Mouse (Mus musculus) heart, embryonic 10.5 days (tissue): ENCODE results near the gene Foxe3. TPM values are rescaled to one million over a fixed set of nuclear protein-coding genes. Genes with fewer than 3 reads are reported as not detected.

Experiments used
- DNase-seq: peaks from one replicate; pipeline ENCODE4 v3.0.0-alpha.2; 2017; ENCODE audit warnings: low spot score
- H3K27ac ChIP-seq: fragments of 300-500 bp; sonication (generic); 2 replicates; pipeline ENCODE4 v1.5.1; 2016; ENCODE audit warnings: mild to moderate bottlenecking
- H3K27me3 ChIP-seq: fragments of 300-500 bp; sonication (generic); 2 replicates; pipeline ENCODE4 v1.6.1; 2016; ENCODE audit warnings: mild to moderate bottlenecking; ENCODE audit not compliant: poor library complexity, insufficient read depth, severe bottlenecking
- H3K36me3 ChIP-seq: fragments of 300-500 bp; sonication (generic); 2 replicates; pipeline ENCODE4 v1.6.1; 2016; ENCODE audit warnings: mild to moderate bottlenecking, moderate library complexity
- H3K4me1 ChIP-seq: fragments of 300-500 bp; sonication (generic); 2 replicates; pipeline ENCODE4 v1.6.1; 2016; ENCODE audit warnings: mild to moderate bottlenecking
- H3K4me3 ChIP-seq: fragments of 300-500 bp; sonication (generic); 2 replicates; pipeline ENCODE4 v1.5.1; 2016; ENCODE audit warnings: mild to moderate bottlenecking, moderate library complexity
- H3K9me3 ChIP-seq: fragments of 300-500 bp; sonication (generic); 2 replicates; pipeline ENCODE4 v1.6.1; 2016; ENCODE audit warnings: mild to moderate bottlenecking, moderate library complexity
- WGBS: fragments of 180-500 bp; shearing (Covaris S2); methylation state at CpG from one replicate; pipeline ENCODE4 v1.1.7; 2016; 5-methylcytosine and 5-hydroxymethylcytosine counted together
- polyA plus RNA-seq: library from polyadenylated mRNA; unstranded; fragments of >200 nt; fragmentation: Nextera tagmentation; extraction: Ambion mirVana; gene quantifications from 2 replicates; pipeline ENCODE4 v1.2.1, GENCODE M21; 2016

Gene Foxe3
- polyA plus RNA-seq, 1 experiment from 2014 or later, result not detected

- H3K4me1 ChIP-seq, result peaks cover 23% of the 10 kb centered on the region
- 5% methylated on average over 35 of the region's 35 CpGs for WGBS
- DNase-seq, result no peak
Measured at GRCm38 (mm10) chr4:114912705-114913593, 12.9 kb downstream of the Foxe3 start.

DNA sequence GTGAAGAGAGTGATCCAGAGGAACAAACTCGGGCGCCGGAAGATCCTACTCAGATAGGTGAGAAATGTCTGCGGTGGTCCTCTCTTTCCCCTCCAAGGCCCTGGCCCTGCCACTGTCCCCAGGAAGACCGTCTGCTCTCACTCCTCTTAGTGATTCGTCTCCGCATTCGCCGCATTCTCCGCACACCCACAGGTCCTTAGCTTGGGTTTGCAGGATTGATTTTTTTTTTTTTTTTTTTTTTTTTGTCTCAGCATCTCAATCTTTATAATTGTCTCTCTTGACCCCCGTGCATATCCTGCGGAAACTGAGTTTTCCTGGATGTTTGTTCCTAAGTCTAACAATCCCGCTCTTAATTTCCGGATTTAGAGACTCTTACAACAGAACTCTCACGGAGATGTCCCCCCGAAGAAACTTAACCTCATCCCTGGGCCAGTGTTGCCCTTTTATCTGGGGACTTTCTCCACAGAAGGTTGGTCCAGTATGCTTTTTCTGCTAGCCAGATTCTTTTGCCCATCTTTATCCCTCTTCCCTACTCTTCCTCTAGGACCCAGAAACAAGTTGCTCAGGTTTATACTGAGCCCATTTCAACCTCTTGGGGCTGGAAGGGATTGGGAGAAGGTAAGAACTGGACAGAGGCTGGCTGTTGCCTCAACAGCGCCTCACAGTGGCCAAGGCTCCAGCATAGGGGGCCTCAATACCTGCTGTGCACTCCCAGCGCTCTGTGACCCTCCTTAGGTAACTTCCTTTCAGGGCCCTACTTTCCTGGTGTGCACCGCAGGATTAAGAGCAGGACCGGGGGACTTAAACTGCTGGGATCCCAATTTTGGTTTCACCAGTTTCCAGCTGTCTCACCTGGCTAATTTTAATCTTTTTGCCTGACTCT lies 16.0 kb downstream of the Foxe3 start:
- Histone ChIP-seq H3K27me3 (peaks cover 99% of the 10 kb centered on the region), H3K4me1 (peaks cover 35% of the 10 kb centered on the region), H3K36me3 (no peaks in the 10 kb centered on the region), H3K27ac (peak overlapping the region; percentile 77; the same call in 1 of the 2 replicates), H3K9me3 (no peaks in the 10 kb centered on the region), H3K4me3 (peak overlapping the region; percentile 69)
- WGBS, result 2% methylated on average over 20 of the region's 20 CpGs
- no peak for DNase-seq

More at GRCm38 (mm10) chr4:114912705-114913593, 12.9 kb downstream of the Foxe3 start:
- H3K27ac ChIP-seq, result no peak overlapping the region
- H3K4me3 ChIP-seq, result peak overlapping the region; percentile 18; the same call in 1 of the 2 replicates
- peaks cover 96% of the 10 kb centered on the region for H3K27me3 ChIP-seq
- no peaks in the 10 kb centered on the region for H3K36me3 ChIP-seq
- no peaks in the 10 kb centered on the region for H3K9me3 ChIP-seq

DNA sequence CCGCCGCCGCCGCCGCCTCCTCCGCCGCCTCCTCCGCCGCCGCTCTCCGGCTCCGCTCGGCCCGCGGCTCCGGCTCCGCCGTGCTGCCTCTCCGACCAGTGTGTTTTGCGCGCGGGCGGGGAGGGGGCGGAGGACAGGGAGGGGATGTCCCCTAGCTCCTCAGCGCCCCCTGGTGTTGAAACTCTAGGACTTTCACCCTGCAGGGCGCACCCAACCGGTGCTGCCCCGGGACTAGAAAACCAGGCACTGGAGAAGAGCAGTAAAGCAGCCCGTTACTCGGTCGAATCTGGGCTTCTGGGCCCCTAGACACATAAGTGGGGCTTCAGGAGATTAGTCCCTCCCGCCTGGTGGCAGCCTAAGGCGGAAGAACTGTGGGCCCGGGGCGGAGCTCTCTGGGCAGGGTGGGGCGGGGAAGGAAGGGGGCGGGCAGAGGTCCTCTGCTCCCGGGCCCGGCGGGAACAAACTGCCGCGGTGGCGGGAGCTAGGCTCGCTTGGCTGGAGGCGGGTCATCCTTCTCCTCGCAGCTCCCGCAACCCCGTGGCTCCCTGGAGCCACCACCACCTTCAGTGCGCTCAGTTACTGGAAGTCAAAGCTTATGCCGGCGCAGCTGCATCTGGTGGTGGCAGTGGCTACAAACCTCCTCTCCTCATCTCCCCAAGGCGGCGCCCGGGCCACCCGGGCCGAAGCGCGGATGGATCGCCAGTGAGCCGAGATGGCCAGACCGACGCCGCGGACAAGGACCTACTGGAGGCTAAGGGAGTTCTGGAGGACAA lies 16.8 kb downstream of the Foxe3 start, which contains the start of gene Foxd2:
Gene Foxd2 (minus strand): TSS at position 45 of the 773 bp plus-strand sequence.
- Histone ChIP-seq H3K27ac (peak within 1 kb of the TSS; percentile 77), H3K4me3 (peak within 1 kb of the TSS; percentile 69), H3K4me1 (peaks cover 35% of the 10 kb centered on the region), H3K36me3 (no peaks in the 10 kb centered on the region), H3K27me3 (peaks cover 99% of the 10 kb centered on the region), H3K9me3 (no peaks in the 10 kb centered on the region)
- DNase-seq, result peak; percentile 94
- WGBS, result under 1% methylated on average over 56 of the region's 64 CpGs

GRCm38 (mm10) chr4:114907951-114908828 lies 17.6 kb downstream of the Foxe3 start:
- no peaks in the 10 kb centered on the region for H3K36me3 ChIP-seq
- peak overlapping the region; percentile 77 for H3K27ac ChIP-seq
- H3K9me3 ChIP-seq, result no peaks in the 10 kb centered on the region
- WGBS, result 1% methylated on average over 89 of the region's 103 CpGs
- peaks cover 99% of the 10 kb centered on the region for H3K27me3 ChIP-seq
- peak overlapping the region; percentile 69 for H3K4me3 ChIP-seq
- peaks cover 32% of the 10 kb centered on the region for H3K4me1 ChIP-seq
- DNase-seq, result no peak

DNA sequence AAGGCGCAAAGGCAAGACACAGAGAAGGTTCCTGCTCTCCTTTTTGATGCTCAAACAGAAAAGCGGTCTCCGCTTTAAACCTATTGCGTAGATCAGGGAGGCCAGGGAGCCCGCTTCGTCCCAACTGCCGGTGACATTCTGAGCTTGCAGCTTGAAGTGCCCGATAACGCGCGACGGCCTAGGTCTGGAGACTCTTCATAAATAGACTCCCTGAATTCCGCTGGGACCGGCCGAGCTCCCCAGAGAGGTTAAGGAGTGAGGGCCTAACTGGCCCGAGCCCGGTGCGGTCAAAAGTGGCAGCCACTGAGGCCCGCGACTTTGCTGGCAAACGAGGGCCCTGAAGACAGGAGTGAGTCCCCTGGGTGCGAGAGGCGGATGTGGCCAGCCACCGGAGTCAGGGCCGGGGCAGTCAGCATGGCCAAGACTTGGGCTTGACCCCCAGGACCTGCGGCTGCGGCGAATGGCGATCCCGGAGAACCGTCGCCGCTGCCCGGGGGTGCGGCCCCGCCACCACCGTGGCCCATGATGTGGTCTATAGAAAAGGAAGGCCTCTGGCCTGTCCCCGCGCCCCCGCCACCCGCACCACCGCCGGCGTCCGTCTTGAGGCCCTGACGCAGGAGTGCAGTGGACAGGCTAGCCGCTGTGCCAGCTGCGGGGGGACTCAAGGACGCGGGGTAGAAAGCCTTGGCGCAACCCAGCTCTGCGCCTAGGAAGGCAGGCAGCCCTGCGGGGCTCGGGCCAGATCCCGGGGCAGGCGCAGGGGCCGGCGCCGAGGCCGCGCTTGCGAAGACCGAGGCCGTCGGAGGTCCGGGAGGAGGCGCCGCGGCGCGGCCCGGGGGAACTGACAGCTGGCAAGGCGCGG lies 18.5 kb downstream of the Foxe3 start:
- Histone ChIP-seq H3K4me1 (peaks cover 26% of the 10 kb centered on the region), H3K27me3 (peaks cover 98% of the 10 kb centered on the region), H3K36me3 (no peaks in the 10 kb centered on the region), H3K27ac (peak overlapping the region; percentile 72), H3K4me3 (peak overlapping the region; percentile 69), H3K9me3 (no peaks in the 10 kb centered on the region)
- no peak for DNase-seq
- under 1% methylated on average over 74 of the region's 74 CpGs for WGBS

GRCm38 (mm10) chr4:114905969-114906680 lies 19.7 kb downstream of the Foxe3 start:
- DNase-seq, result no peak
- Histone ChIP-seq H3K4me3 (0 out of 2 replicates have a peak overlapping the region, but pooled peaks have one; percentile 69), H3K9me3 (no peaks in the 10 kb centered on the region), H3K4me1 (peaks cover 31% of the 10 kb centered on the region), H3K27me3 (peaks cover 98% of the 10 kb centered on the region), H3K27ac (no peak overlapping the region), H3K36me3 (no peaks in the 10 kb centered on the region)
- 8% methylated on average over 10 of the region's 10 CpGs for WGBS

GRCm38 (mm10) chr4:114905501-114905900 lies 20.3 kb downstream of the Foxe3 start:
- Histone ChIP-seq H3K27me3 (peaks cover 98% of the 10 kb centered on the region), H3K36me3 (no peaks in the 10 kb centered on the region), H3K27ac (no peak overlapping the region), H3K9me3 (no peaks in the 10 kb centered on the region), H3K4me3 (no peak overlapping the region), H3K4me1 (peaks cover 31% of the 10 kb centered on the region)
- no peak for DNase-seq
- WGBS, result 62% methylated on average over 3 of the region's 3 CpGs

- DNase-seq, result no peak
- H3K27ac ChIP-seq, result no peak overlapping the region
- no peaks in the 10 kb centered on the region for H3K9me3 ChIP-seq
- H3K4me3 ChIP-seq, result no peak overlapping the region
- no peaks in the 10 kb centered on the region for H3K36me3 ChIP-seq
- H3K27me3 ChIP-seq, result peaks cover 99% of the 10 kb centered on the region
- peaks cover 21% of the 10 kb centered on the region for H3K4me1 ChIP-seq
- WGBS, result under 1% methylated on average over 11 of the region's 11 CpGs
Measured at GRCm38 (mm10) chr4:114903422-114903782, 22.4 kb downstream of the Foxe3 start.

DNA sequence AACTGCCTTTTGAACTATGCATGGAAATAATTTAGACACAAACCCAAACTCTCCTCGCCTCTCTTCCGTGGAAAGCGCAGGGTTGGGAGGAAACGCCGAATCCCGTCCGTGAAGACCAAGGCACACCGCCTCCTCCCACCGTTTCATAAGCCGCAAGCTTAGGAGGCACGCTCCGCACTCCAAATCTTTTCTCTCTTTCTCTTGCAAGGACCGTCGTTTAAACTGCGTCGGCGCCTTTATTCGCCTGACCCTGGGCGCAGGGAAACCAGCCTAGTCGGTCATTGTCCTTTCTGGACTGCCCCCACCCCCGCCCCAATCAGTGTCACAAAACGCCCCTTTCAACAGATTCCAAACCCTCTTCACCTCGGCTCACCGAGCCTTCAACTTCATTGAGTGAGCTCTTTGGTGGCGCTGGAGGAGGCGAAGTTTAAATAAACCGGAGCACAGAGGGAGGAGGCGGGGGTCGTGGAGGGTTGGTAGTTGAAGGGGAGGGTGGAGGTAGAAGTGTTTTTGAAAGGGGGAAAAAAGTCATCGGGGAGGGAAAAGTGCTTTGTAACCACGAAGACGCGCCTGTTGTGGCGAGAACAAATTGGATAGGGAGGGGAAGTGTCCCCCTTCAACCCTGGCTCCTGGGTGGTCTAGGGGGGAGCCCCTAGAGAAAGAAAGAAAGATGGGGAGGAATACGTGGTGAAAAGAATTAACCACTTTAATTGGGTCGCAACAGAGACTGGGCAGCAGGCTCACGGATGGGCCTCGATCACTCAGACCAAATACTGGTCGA lies 23.0 kb downstream of the Foxe3 start:
- H3K36me3 ChIP-seq, result no peaks in the 10 kb centered on the region
- no peaks in the 10 kb centered on the region for H3K9me3 ChIP-seq
- DNase-seq, result peak; percentile 75
- no peak overlapping the region for H3K27ac ChIP-seq
- under 1% methylated on average over 39 of the region's 39 CpGs for WGBS
- peaks cover 99% of the 10 kb centered on the region for H3K27me3 ChIP-seq
- peaks cover 15% of the 10 kb centered on the region for H3K4me1 ChIP-seq
- peak overlapping the region; percentile 39 for H3K4me3 ChIP-seq
